Mouse (Mus musculus) heart, adult 2 months (tissue): ENCODE measurements around the gene Ap1g2.

Experiments used
- CTCF ChIP-seq: fragments of 200-600 bp; IDR thresholded peaks from 2 replicates; pipeline ENCODE4 v1.8.1; 2022; ENCODE audit warnings: antibody characterized with exemption, mild to moderate bottlenecking, moderate library complexity
- POLR2A ChIP-seq: fragments of 200-500 bp; IDR thresholded peaks from 2 replicates; pipeline ENCODE4 v1.6.1; 2011; ENCODE audit warnings: mild to moderate bottlenecking, low read depth, low read length, control low read depth; ENCODE audit not compliant: insufficient read depth

DNA sequence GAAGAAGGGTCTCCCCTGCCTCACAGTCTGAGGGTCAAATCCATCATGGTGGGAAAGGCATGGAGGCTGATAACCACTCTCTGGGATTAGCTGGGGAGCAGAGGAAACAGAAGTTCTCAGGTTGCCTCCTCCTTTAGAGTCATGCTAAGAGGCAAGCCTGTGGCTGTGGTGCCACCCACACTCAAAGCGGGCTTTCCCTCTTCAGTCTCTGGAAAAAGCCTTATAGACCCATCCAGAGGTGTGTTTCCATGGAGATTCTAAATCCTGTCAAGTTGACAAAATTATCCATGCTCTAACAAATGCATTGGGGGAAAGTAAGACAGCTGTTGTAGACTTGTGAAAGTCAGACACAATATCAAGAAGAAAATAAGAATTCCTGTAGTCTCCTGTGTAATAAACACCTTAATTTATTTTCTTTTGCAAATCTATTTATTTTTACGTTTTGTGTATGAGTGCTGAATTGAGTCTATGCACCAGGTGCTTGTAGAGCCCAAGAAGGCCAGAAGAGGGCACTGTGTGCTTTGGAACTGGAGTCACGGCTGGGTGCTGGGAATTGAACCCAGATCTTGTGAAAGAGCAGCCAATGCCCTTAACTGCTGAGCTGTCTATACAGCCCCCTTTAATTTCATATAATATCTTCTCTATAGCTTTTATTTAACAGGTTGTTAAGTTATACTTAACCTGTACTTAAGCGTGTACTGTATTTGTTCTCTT is 13.2 kb upstream of the Ap1g2 start:
- TF ChIP-seq CTCF = peak; percentile 57
- TF ChIP-seq POLR2A = no peak
